In genomic region chr6:114856501-114856900, GRCm38 (mm10) we compare ENCODE assay signal across 13 mouse cellular contexts.
"Had no signal": no experiment of that assay in that cellular context is flagged by ENCODE, and none has a peak within 500 bp of the region (broad histone marks: within the 10 kb centered on the region; RNA-seq: fewer than 3 reads in every experiment).

No protein-coding gene starts in this region.

- H3K4me3 ChIP-seq: liver, embryonic 13.5 days; megakaryocyte, embryonic 14.5 days; midbrain, embryonic 10.5 days; midbrain, embryonic 13.5 days had no signal

- H3K9me3 ChIP-seq: liver, embryonic 13.5 days; megakaryocyte, embryonic 14.5 days; midbrain, embryonic 10.5 days; midbrain, embryonic 13.5 days had no signal

- H3K4me2 ChIP-seq: liver, embryonic 13.5 days; lung, embryonic 14.5 days; midbrain, embryonic 13.5 days had no signal

- H3K27me3 ChIP-seq: liver, embryonic 13.5 days; megakaryocyte, embryonic 14.5 days had no signal

- H3K9ac ChIP-seq: liver, embryonic 13.5 days; lung, embryonic 14.5 days; midbrain, embryonic 13.5 days had no signal

- DNase-seq: kidney, adult 2 months; kidney, postnatal 10 days; kidney, postnatal 4 days; left cerebral cortex, postnatal 4 days; liver, embryonic 13.5 days; lung, embryonic 14.5 days; lung, postnatal 10 days; lung, postnatal 36 days; thymus, adult 18-20 months; thymus, postnatal 36 days had no signal

- H3K27ac ChIP-seq: liver, embryonic 13.5 days; midbrain, embryonic 10.5 days; midbrain, embryonic 13.5 days had no signal

- ATAC-seq: midbrain, embryonic 13.5 days had no signal
